Mouse (Mus musculus) gastrocnemius, adult 2 months (tissue): ENCODE data around the gene Lce3f. TPM values are rescaled to one million over a fixed set of nuclear protein-coding genes. Genes with fewer than 3 reads are reported as not detected.

ENCODE experiments used
- DNase-seq: peaks from one replicate; pipeline ENCODE4 v3.0.0; 2022
- H3K27ac ChIP-seq: fragments of 200-600 bp; 2 replicates; pipeline ENCODE4 v1.8.1; 2022; ENCODE audit warnings: mild to moderate bottlenecking
- H3K4me3 ChIP-seq: fragments of 200-600 bp; 2 replicates; pipeline ENCODE4 v1.8.1; 2022; ENCODE audit warnings: mild to moderate bottlenecking, moderate library complexity
- CTCF ChIP-seq: fragments of 200-600 bp; IDR thresholded peaks from 2 replicates; pipeline ENCODE4 v1.8.1; 2022; ENCODE audit warnings: antibody characterized with exemption, mild to moderate bottlenecking, moderate library complexity
- intact Hi-C: fragments of 180-260 bp; cut with DNase I; formaldehyde crosslinking; loops from one replicate; pipeline ENCODE4 v1.15.1; 2025
- long read RNA-seq, 2 experiments: library from polyadenylated mRNA; stranded (forward); transcript quantifications; one replicate each; pipeline ENCODE4 v2.0.0; 2021
- total RNA-seq, 2 experiments: library from RNA; stranded (reverse); gene quantifications; 2 replicates each; pipeline ENCODE4 v1.2.3; 2021

Lce3f gene
- total RNA-seq = not detected
- long read RNA-seq, experiment 1 = 0 reads
- long read RNA-seq, experiment 2 = 0 reads

DNA sequence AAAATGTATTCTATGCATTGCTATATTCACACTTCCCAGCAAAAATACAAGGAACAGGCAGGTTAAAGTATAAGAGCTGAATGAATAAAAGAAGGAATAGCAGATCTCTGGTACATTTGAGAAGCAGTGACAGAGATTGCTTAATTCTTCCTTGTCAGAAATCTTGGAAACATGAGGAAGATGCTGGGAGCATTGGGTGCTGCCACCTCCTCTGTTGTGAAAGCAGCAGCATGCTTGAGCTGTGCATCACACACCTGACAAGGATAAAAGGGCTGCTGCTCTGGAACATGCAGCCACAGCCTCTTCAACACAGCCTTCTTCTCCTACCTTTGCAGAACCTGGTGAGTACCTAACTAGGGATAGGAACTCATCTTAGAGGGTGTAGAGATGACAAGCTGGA lies at the start of gene Lce3f:
Lce3f (plus strand) TSS at position 301 of the 400 bp plus-strand sequence.
- Histone ChIP-seq H3K27ac (no peak within 1 kb of the TSS), H3K4me3 (no peak within 1 kb of the TSS)
- intact Hi-C loops = no loop called here
- no peak for TF ChIP-seq CTCF
- no peak for DNase-seq

- intact Hi-C loops = no loop called here
- no peak within 1 kb of the TSS for H3K27ac ChIP-seq
- TF ChIP-seq CTCF = no peak
- no peak within 1 kb of the TSS for H3K4me3 ChIP-seq
- DNase-seq = no peak
These were observed 47.8 kb upstream of the Lce3f start, which contains the start of gene Lce3c for GRCm38 (mm10) chr3:92944186-92944585. Lce3c (plus strand) TSS chr3:92944486.

DNA sequence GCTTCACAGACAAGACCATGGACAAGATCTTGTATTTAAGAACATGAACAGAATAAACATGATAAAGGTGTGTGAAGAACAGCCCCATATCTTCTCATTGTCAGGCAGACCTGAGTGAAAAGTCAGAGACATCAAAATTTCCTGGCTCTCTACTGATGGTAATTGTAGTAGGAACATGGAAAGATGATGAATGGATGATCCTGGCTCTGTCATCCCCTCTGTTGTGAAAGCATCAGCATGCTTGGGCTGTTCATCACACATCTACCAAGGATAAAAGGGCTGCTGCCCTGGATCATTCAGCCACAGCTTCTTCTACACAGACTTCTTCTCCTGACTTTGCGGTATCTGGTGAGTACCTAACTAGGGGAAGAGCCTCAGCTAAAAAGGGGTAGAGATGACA lies 34.9 kb upstream of the Lce3f start, which contains the start of gene Lce3d:
Lce3d (plus strand) TSS at position 301 of the 400 bp plus-strand sequence.
- H3K27ac ChIP-seq = no peak within 1 kb of the TSS
- DNase-seq = no peak
- no peak for TF ChIP-seq CTCF
- H3K4me3 ChIP-seq = no peak within 1 kb of the TSS
- intact Hi-C loops = no loop called here

GRCm38 (mm10) chr3:92966761-92967160 lies 25.3 kb upstream of the Lce3f start, which contains the start of gene Lce3e:
Lce3e (plus strand) TSS chr3:92967061.
- no peak for DNase-seq
- intact Hi-C loops = no loop called here
- H3K27ac ChIP-seq = no peak within 1 kb of the TSS
- no peak within 1 kb of the TSS for H3K4me3 ChIP-seq
- no peak for TF ChIP-seq CTCF

DNA sequence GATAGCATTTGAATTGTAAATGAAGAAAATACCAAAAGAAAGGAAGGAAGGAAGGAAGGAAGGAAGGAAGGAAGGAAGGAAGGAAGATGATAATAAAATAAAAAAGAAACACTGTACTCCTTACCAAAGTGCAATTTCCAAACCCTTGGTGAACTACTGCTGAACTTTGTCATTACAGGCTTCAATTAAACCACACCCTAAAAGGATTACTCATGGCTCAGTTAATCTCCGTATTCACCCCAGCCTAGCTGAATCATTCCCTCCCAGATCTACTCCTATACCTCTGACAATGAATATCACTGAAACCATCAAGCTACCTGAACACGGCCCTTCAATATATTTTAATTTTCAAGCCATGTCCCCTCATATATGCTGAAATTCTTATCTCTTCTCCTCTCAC lies 13.5 kb upstream of the Lce3f start:
- no peak for TF ChIP-seq CTCF
- H3K4me3 ChIP-seq = no peak overlapping the region
- no peak overlapping the region for H3K27ac ChIP-seq
- no peak for DNase-seq
- intact Hi-C loops = no loop called here

DNA sequence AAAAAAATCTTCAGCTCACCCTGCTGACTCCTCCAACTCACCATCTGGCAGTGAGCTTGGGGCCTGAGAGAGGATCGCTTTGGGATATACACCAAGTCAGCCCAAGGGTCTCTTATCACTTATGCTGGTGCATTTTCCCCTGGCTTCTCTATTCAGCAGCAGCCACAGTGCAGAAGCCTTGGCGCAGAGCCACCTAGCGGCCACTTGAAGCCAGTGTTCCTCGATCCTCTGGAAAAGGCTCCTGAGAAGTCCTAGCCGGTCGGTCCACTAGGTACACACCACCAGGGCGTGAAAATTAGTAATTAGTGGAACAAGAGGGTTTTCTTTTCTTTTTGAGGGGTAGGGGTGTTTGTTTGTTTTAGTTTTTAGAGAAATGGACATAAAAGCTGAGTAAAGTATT lies 6.7 kb downstream of the Lce3f start:
- Histone ChIP-seq H3K27ac (no peak overlapping the region), H3K4me3 (no peak overlapping the region)
- peak; percentile 69 for TF ChIP-seq CTCF
- DNase-seq = peak; percentile 69
- intact Hi-C loops = no loop called here

- intact Hi-C loops = no loop called here
- no peak overlapping the region for H3K4me3 ChIP-seq
- DNase-seq = no peak
- TF ChIP-seq CTCF = no peak
- no peak overlapping the region for H3K27ac ChIP-seq
These were observed 8.6 kb downstream of the Lce3f start for GRCm38 (mm10) chr3:93000621-93001020.

- no peak overlapping the region for H3K4me3 ChIP-seq
- TF ChIP-seq CTCF = no peak
- H3K27ac ChIP-seq = no peak overlapping the region
- no peak for DNase-seq
- intact Hi-C loops = no loop called here
These were observed 10.8 kb downstream of the Lce3f start for GRCm38 (mm10) chr3:93002843-93003242.

DNA sequence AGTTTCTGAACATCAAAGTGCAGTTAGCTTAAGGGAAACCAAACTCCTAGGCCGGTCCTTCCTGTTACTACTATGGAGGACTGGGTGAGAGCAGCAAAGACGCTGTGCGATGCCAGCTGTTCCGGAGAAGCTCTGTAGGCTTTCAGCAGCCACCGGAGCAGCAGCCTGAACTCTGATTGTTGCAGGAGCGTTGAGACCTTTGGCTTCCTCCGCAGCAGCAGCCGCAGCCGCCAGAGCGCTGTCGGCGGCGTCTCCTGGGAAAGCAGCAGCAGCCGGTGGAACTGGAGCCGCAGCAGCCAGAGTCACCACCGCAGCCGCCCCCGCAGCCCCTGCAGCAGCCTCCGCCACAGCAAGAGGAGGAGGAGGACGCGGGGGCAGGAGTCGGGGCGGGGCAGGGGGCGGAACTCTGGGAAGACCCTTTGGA lies 22.4 kb downstream of the Lce3f start:
- no peak overlapping the region for H3K27ac ChIP-seq
- intact Hi-C loops = no loop called here
- H3K4me3 ChIP-seq = peak overlapping the region; percentile 62
- peak; percentile 32 for DNase-seq
- no peak for TF ChIP-seq CTCF

- Histone ChIP-seq H3K4me3 (peak overlapping the region; percentile 62), H3K27ac (no peak overlapping the region)
- TF ChIP-seq CTCF = no peak
- no peak for DNase-seq
- intact Hi-C loops = no loop called here
These were observed 22.8 kb downstream of the Lce3f start for GRCm38 (mm10) chr3:93014871-93015270.

- no peak for DNase-seq
- no peak for TF ChIP-seq CTCF
- intact Hi-C loops = no loop called here
- Histone ChIP-seq H3K27ac (no peak within 1 kb of the TSS), H3K4me3 (peak within 1 kb of the TSS; percentile 62)
These were observed 23.6 kb downstream of the Lce3f start, which contains the start of gene Crct1 for GRCm38 (mm10) chr3:93015460-93016104. Crct1 (minus strand) TSS chr3:93015687.

DNA sequence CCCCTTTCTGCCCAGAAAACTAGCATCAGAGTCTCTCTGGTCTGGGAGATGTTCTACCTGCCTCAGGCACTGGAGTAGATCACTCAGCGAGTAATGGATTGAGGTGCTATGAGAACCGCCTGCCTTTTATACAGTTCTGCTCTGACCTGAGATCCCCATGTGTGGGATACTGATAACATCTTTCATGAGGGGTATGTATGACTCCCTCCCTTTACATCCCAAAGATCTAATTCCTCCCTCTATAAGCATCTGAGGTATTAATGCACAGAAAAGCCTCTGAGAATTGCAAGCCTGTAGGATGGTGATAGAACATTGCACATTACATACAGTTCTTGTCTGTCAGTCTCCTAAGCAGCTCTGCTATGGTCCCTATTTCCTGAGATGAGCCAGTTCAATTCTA lies 26.9 kb downstream of the Lce3f start, which contains the start of gene Lce1m:
Lce1m (minus strand) TSS at position 101 of the 400 bp plus-strand sequence.
- Histone ChIP-seq H3K27ac (no peak within 1 kb of the TSS), H3K4me3 (no peak within 1 kb of the TSS)
- no peak for DNase-seq
- intact Hi-C loops = no loop called here
- TF ChIP-seq CTCF = no peak

DNA sequence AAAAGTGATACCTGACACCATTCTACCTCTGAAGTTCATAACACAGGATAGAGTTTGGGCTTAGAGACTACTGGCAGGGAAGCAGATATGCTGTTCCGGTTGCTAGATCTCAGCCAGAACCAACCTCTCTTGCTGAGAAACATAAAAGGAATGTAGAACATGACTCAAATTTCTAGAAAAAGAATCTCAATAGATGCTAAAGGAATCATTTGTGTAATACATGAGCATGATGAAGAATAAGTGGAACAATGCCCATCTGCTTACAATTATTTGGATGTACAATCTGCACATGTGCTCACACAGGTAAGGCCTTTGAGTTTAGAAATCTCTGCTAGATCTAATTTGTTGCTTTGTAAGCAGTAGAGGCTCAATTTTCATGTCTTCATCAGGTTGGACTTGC lies 29.1 kb downstream of the Lce3f start:
- no peak for DNase-seq
- intact Hi-C loops = no loop called here
- Histone ChIP-seq H3K27ac (no peak overlapping the region), H3K4me3 (no peak overlapping the region)
- TF ChIP-seq CTCF = no peak
